ENCODE assay signal across 9 mouse cellular contexts in the genomic region with DNA sequence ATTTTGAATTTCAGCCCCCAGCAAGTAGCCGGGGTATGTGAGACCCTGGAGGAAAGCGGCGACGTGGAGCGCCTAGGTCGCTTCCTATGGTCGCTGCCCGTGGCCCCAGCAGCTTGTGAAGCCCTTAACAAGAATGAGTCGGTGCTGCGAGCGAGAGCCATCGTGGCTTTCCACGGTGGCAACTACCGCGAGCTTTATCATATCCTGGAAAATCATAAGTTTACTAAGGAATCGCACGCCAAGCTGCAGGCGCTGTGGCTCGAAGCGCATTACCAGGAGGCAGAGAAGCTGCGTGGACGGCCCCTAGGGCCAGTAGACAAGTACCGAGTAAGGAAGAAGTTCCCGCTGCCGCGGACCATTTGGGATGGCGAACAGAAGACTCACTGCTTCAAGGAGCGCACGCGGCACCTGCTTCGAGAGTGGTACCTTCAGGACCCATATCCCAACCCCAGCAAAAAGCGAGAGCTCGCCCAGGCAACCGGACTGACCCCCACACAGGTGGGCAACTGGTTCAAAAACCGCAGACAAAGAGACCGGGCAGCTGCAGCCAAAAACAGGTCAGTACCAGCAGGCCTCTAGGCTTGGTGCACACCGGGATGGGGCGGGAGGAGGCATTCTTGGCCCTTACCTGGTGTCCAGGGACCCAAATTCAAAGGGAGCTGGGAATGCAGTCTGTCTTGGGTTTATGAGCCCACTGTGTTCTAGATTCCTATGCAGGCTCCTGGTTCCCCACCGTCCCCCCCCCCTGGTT. TPM values are rescaled to one million over a fixed set of nuclear protein-coding genes. Genes with fewer than 3 reads are reported as not detected.
DNase-seq lines count a peak whose midpoint lies in the region; ATAC-seq and TF ChIP-seq lines count a peak whose summit lies in the region.
"Had no signal": no experiment of that assay in that cellular context is flagged by ENCODE, and none has a peak within 500 bp of the region (broad histone marks: within the 10 kb centered on the region; RNA-seq: fewer than 3 reads in every experiment).

4930447C04Rik (minus strand) TSS at position 704 of the 751 bp plus-strand sequence.

- H3K4me1 ChIP-seq in embryonic facial prominence, embryonic 14.5 days (ENCODE audit: control insufficient read depth, insufficient read depth, low read length): peaks cover 11% of the 10 kb centered on the region
- peaks cover 10% of the 10 kb centered on the region for H3K4me1 ChIP-seq in intestine, embryonic 15.5 days (replicated peaks)
- peaks cover 15% of the 10 kb centered on the region for H3K4me1 ChIP-seq in neural tube, embryonic 13.5 days (replicated peaks)
- no peaks in the 10 kb centered on the region for H3K4me1 ChIP-seq in thymus, adult 2 months (replicated peaks; ENCODE audit: control insufficient read depth, insufficient read depth, low read length)

- peaks cover 90% of the 10 kb centered on the region for H3K27me3 ChIP-seq in embryonic facial prominence, embryonic 14.5 days (replicated peaks; ENCODE audit: control insufficient read depth, insufficient read depth, low read length)
- peaks cover 87% of the 10 kb centered on the region for H3K27me3 ChIP-seq in intestine, embryonic 15.5 days (replicated peaks)
- peaks cover 97% of the 10 kb centered on the region for H3K27me3 ChIP-seq in neural tube, embryonic 13.5 days
- H3K27me3 ChIP-seq in thymus, adult 2 months (ENCODE audit: control insufficient read depth, insufficient read depth, low read length): peaks cover 37% of the 10 kb centered on the region

- no peak for TF ChIP-seq POLR2A in thymus, adult 2 months (IDR thresholded peaks at IDR 0.05; ENCODE audit: control insufficient read depth, extremely low read depth, insufficient read depth, low read length, poor library complexity)

- H3K9ac ChIP-seq in embryonic facial prominence, embryonic 14.5 days (ENCODE audit: low read depth, low read length): peak within 1 kb of the TSS; percentile 23; the same call in 1 of the 2 replicates
- no peak within 1 kb of the TSS for H3K9ac ChIP-seq in intestine, embryonic 15.5 days
- no peak within 1 kb of the TSS for H3K9ac ChIP-seq in neural tube, embryonic 13.5 days

- no peak within 1 kb of the TSS for H3K27ac ChIP-seq in embryonic facial prominence, embryonic 14.5 days (replicated peaks; ENCODE audit: low read depth, low read length)
- no peak within 1 kb of the TSS for H3K27ac ChIP-seq in intestine, embryonic 15.5 days
- H3K27ac ChIP-seq in neural tube, embryonic 13.5 days (replicated peaks): no peak within 1 kb of the TSS
- H3K27ac ChIP-seq in thymus, adult 2 months (ENCODE audit: control insufficient read depth, insufficient read depth, low read length): no peak within 1 kb of the TSS

- under 1% methylated on average over 38 of the region's 39 CpGs for WGBS in embryonic facial prominence, embryonic 14.5 days
- WGBS in intestine, embryonic 15.5 days: under 1% methylated on average over 39 of the region's 39 CpGs
- WGBS in neural tube, embryonic 13.5 days: 1% methylated on average over 39 of the region's 39 CpGs
- 8% methylated on average over 39 of the region's 39 CpGs for WGBS in thymus, adult 2 months

- DNase-seq in right cerebral cortex, postnatal 14 days: peak; percentile 6
- DNase-seq in right cerebral cortex, adult 18-20 months: no peak
- DNase-seq in embryonic facial prominence, embryonic 14.5 days (ENCODE audit: low spot score): no peak
- no peak for DNase-seq in adrenal gland, postnatal 10 days
- DNase-seq in thymus, adult 2 months: no peak
- no peak for DNase-seq in MN1 (ENCODE audit: low spot score)
- DNase-seq: cerebellum, adult 8-10 months had no signal

- peak within 1 kb of the TSS; percentile 49 for H3K4me2 ChIP-seq in embryonic facial prominence, embryonic 14.5 days (ENCODE audit: low read depth, low read length)
- H3K4me2 ChIP-seq in intestine, embryonic 15.5 days (replicated peaks): peak within 1 kb of the TSS; percentile 37
- H3K4me2 ChIP-seq in neural tube, embryonic 13.5 days: peak within 1 kb of the TSS; percentile 17; the same call in 1 of the 2 replicates

- peak within 1 kb of the TSS; percentile 31 for H3K4me3 ChIP-seq in embryonic facial prominence, embryonic 14.5 days (ENCODE audit: low read depth, low read length)
- H3K4me3 ChIP-seq in intestine, embryonic 15.5 days (replicated peaks): 0 out of 2 replicates have a peak within 1 kb of the TSS, but pooled peaks have one; percentile 0
- H3K4me3 ChIP-seq in neural tube, embryonic 13.5 days: peak within 1 kb of the TSS; percentile 10; the same call in 1 of the 2 replicates
- no peak within 1 kb of the TSS for H3K4me3 ChIP-seq in thymus, adult 2 months (ENCODE audit: control insufficient read depth, insufficient read depth, low read length)

- no peaks in the 10 kb centered on the region for H3K36me3 ChIP-seq in embryonic facial prominence, embryonic 14.5 days (ENCODE audit: control insufficient read depth, insufficient read depth, low read length)
- H3K36me3 ChIP-seq in intestine, embryonic 15.5 days: no peaks in the 10 kb centered on the region
- no peaks in the 10 kb centered on the region for H3K36me3 ChIP-seq in neural tube, embryonic 13.5 days
- no peaks in the 10 kb centered on the region for H3K36me3 ChIP-seq in thymus, adult 2 months (ENCODE audit: control insufficient read depth, insufficient read depth, low read length)

- TF ChIP-seq CTCF in thymus, adult 2 months (IDR thresholded peaks at IDR 0.05; ENCODE audit: borderline replicate concordance, control insufficient read depth, extremely low read depth, insufficient read depth, low read length, poor library complexity): no peak

- H3K9me3 ChIP-seq in embryonic facial prominence, embryonic 14.5 days (ENCODE audit: control insufficient read depth, low read length): no peaks in the 10 kb centered on the region
- H3K9me3 ChIP-seq in intestine, embryonic 15.5 days: no peaks in the 10 kb centered on the region
- no peaks in the 10 kb centered on the region for H3K9me3 ChIP-seq in neural tube, embryonic 13.5 days

- no peak; the same call in 1 of the 2 replicates for ATAC-seq in embryonic facial prominence, embryonic 14.5 days (ENCODE audit: low read depth)
- ATAC-seq in intestine, embryonic 15.5 days: no peak
- no peak for ATAC-seq in neural tube, embryonic 13.5 days (ENCODE audit: low read depth)

RNA-seq across cellular contexts. Expression of gene 4930447C04Rik, which starts in this region (rescaled TPM):
- 3.6 and 4.0 TPM in 2 replicates for polyA plus RNA-seq in embryonic facial prominence, embryonic 14.5 days (2014; fragmentation: Nextera tagmentation; extraction: Ambion mirVana)
- 1.1 and 1.7 TPM in 2 replicates for polyA plus RNA-seq in intestine, embryonic 15.5 days (2015; fragmentation: Nextera tagmentation; extraction: Ambion mirVana)
- polyA plus RNA-seq in neural tube, embryonic 13.5 days (2015; fragmentation: Nextera tagmentation; extraction: Ambion mirVana): 6.8 and 7.3 TPM in 2 replicates
- total RNA-seq in adrenal gland, postnatal 10 days (2021): 1 to 10 TPM; 1.3 to 1.6 TPM
- polyA plus RNA-seq in thymus, adult 2 months (2012; rRNA removed): not detected in 2 replicates
